Mouse (Mus musculus): ENCODE measurements around the gene Cpm.

- TF ChIP-seq POLR2A (IDR thresholded peaks at IDR 0.05; ENCODE audit: insufficient read length, low read depth) (no peak), USF1 (IDR thresholded peaks at IDR 0.05; ENCODE audit: low read depth) (no peak), POLR2AphosphoS2 (IDR thresholded peaks at IDR 0.05; ENCODE audit: insufficient read length, low read depth) (no peak), MYOD1 (IDR thresholded peaks at IDR 0.05; ENCODE audit: control insufficient read depth in 1 of 3, insufficient read length in 2 of 3, low read depth in 2 of 3) (no peak), CEBPB (IDR thresholded peaks at IDR 0.05; ENCODE audit: insufficient read depth, poor library complexity, severe bottlenecking) (no peak), MAX (IDR thresholded peaks at IDR 0.05; ENCODE audit: low read depth) (no peak)
Observed at GRCm38 (mm10) chr10:117584566-117585515, 44.5 kb upstream of the Cpm start.
